Mouse (Mus musculus): Measurements from ENCODE around the gene Rab42. TPM values are rescaled to one million over a fixed set of nuclear protein-coding genes. Genes with fewer than 3 reads are reported as not detected.

Rab42 gene
- polyA plus RNA-seq, 1 experiment, result 24.9 TPM

DNA sequence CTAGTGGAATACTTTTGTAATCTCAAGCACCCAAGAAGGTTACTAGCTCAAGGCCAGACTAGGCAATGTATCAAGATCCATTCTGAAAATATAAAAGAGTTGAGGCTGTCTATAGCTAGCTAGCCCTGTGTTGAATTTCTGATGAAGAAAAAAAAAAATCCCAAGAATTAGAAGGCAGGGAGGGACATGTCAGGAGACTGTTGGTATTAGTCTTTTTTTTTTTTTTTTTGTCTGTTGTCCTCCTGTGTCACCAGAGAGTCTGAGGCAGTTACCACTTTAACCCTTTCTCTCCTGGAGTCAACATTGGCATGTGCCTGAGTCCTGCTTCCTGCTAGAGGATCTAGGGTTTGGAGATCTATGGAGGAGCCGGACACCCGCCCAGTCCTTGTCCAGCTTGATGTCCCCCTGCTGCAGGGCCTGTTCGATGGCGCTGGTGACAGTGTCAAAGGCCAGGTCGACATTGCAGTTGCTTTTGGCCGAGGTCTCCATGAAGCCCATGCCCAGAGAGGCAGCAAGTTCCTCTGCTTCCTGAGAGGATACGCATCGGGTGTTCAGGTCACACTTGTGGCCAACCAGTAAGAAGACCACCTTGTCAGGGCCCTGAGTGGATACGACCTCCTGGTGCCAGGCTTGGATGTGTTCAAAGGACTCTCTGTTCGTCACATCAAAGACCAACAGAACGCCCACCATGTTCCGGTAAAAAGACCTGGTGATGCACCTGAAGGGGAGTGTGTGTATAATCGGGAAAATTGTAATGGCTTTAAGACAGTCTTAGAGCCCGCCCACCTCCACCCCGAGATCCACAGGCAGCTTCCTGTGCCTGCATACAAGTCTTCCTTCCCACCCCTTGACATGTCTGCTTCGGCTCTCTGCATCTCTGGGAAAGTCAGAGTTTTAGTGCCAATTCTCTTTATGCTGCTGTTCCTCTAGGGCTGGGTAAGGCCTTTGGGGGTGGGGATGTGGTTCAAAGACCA, 933 bp downstream of the Rab42 start:
- no peak for TF ChIP-seq POLR2A (IDR thresholded peaks at IDR 0.05; ENCODE audit: control insufficient read depth, low read depth, low read length)
- TF ChIP-seq CTCF (IDR thresholded peaks at IDR 0.05; ENCODE audit: control insufficient read depth, insufficient read depth, insufficient replicate concordance, low read depth, low read length), result no peak
- no peaks in the 10 kb centered on the region for H3K27me3 ChIP-seq (ENCODE audit: control insufficient read depth, insufficient read depth, low read length)
- H3K27ac ChIP-seq (ENCODE audit: control insufficient read depth, insufficient read depth, low read depth, low read length), result 0 out of 2 replicates have a peak overlapping the region, but pooled peaks have one; percentile 56
- no peaks in the 10 kb centered on the region for H3K36me3 ChIP-seq (ENCODE audit: control insufficient read depth, insufficient read depth, low read length)
- peak overlapping the region; percentile 74 for H3K4me3 ChIP-seq (ENCODE audit: control insufficient read depth, low read depth, low read length)
- peaks cover 12% of the 10 kb centered on the region for H3K4me1 ChIP-seq (ENCODE audit: control insufficient read depth, insufficient read depth, low read length)

- TF ChIP-seq POLR2A (IDR thresholded peaks at IDR 0.05; ENCODE audit: control insufficient read depth, low read depth, low read length) (no peak), CTCF (IDR thresholded peaks at IDR 0.05; ENCODE audit: control insufficient read depth, insufficient read depth, insufficient replicate concordance, low read depth, low read length) (no peak)
- H3K4me1 ChIP-seq (ENCODE audit: control insufficient read depth, insufficient read depth, low read length), result peaks cover 12% of the 10 kb centered on the region
- H3K27me3 ChIP-seq (ENCODE audit: control insufficient read depth, insufficient read depth, low read length), result no peaks in the 10 kb centered on the region
- no peak overlapping the region for H3K4me3 ChIP-seq (ENCODE audit: control insufficient read depth, low read depth, low read length)
- H3K36me3 ChIP-seq (ENCODE audit: control insufficient read depth, insufficient read depth, low read length), result no peaks in the 10 kb centered on the region
- no peak overlapping the region for H3K27ac ChIP-seq (ENCODE audit: control insufficient read depth, insufficient read depth, low read depth, low read length)
These were observed 1.7 kb downstream of the Rab42 start for GRCm38 (mm10) chr4:132301486-132301885.

- no peak overlapping the region for H3K27ac ChIP-seq (ENCODE audit: control insufficient read depth, insufficient read depth, low read depth, low read length)
- H3K36me3 ChIP-seq (ENCODE audit: control insufficient read depth, insufficient read depth, low read length), result no peaks in the 10 kb centered on the region
- TF ChIP-seq POLR2A (IDR thresholded peaks at IDR 0.05; ENCODE audit: control insufficient read depth, low read depth, low read length), result no peak
- TF ChIP-seq CTCF (IDR thresholded peaks at IDR 0.05; ENCODE audit: control insufficient read depth, insufficient read depth, insufficient replicate concordance, low read depth, low read length), result no peak
- peaks cover 12% of the 10 kb centered on the region for H3K4me1 ChIP-seq (ENCODE audit: control insufficient read depth, insufficient read depth, low read length)
- H3K27me3 ChIP-seq (ENCODE audit: control insufficient read depth, insufficient read depth, low read length), result no peaks in the 10 kb centered on the region
- H3K4me3 ChIP-seq (ENCODE audit: control insufficient read depth, low read depth, low read length), result no peak overlapping the region
These were observed 3.3 kb downstream of the Rab42 start for GRCm38 (mm10) chr4:132299849-132300248.

DNA sequence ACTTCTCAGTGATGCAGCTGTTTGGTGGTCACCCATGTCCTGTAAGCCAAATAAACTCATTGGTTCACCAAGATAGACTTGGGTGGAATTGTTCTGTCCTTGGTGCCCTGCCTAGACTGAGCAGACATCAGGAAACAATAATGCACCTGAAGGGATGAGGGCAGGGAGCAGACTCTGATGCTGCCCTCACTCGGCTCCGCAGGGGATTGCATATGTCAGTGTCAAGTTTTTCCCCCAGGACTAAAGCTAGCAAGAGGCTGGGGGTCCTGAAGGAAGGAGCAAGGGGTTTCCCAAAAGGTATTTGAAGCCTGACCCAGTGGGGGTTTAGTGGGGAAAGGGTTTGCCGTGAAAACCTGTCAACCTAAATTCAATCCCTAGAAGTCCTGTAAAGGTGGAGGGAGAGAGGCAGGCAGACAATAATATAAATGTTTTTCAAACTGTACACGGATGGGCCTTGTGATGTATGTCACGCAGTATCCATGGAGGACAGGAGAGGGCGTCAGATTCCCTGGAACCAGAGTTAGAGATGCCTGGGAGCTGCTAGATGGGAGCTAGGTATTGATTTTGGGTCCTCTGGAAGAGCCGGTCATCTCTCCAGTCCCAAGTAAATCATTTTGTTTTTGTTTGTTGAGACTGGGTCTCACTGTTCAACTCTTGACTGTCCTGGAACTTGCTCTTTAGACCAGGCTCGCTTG, 7.3 kb downstream of the Rab42 start:
- no peaks in the 10 kb centered on the region for H3K27me3 ChIP-seq (ENCODE audit: control insufficient read depth, insufficient read depth, low read length)
- H3K27ac ChIP-seq (ENCODE audit: control insufficient read depth, insufficient read depth, low read depth, low read length), result no peak overlapping the region
- H3K4me3 ChIP-seq (ENCODE audit: control insufficient read depth, low read depth, low read length), result no peak overlapping the region
- TF ChIP-seq CTCF (IDR thresholded peaks at IDR 0.05; ENCODE audit: control insufficient read depth, insufficient read depth, insufficient replicate concordance, low read depth, low read length), result no peak
- TF ChIP-seq POLR2A (IDR thresholded peaks at IDR 0.05; ENCODE audit: control insufficient read depth, low read depth, low read length), result no peak
- H3K4me1 ChIP-seq (ENCODE audit: control insufficient read depth, insufficient read depth, low read length), result no peaks in the 10 kb centered on the region
- 0 out of 2 replicates have a peak, but pooled peaks cover 1% of the 10 kb centered on the region for H3K36me3 ChIP-seq (ENCODE audit: control insufficient read depth, insufficient read depth, low read length)

GRCm38 (mm10) chr4:132293682-132294240, 9.4 kb downstream of the Rab42 start:
- no peak for TF ChIP-seq CTCF (IDR thresholded peaks at IDR 0.05; ENCODE audit: control insufficient read depth, insufficient read depth, insufficient replicate concordance, low read depth, low read length)
- TF ChIP-seq POLR2A (IDR thresholded peaks at IDR 0.05; ENCODE audit: control insufficient read depth, low read depth, low read length), result no peak
- H3K4me3 ChIP-seq (ENCODE audit: control insufficient read depth, low read depth, low read length), result no peak overlapping the region
- H3K27me3 ChIP-seq (ENCODE audit: control insufficient read depth, insufficient read depth, low read length), result no peaks in the 10 kb centered on the region
- H3K4me1 ChIP-seq (ENCODE audit: control insufficient read depth, insufficient read depth, low read length), result no peaks in the 10 kb centered on the region
- H3K27ac ChIP-seq (ENCODE audit: control insufficient read depth, insufficient read depth, low read depth, low read length), result no peak overlapping the region
- 0 out of 2 replicates have a peak, but pooled peaks cover 1% of the 10 kb centered on the region for H3K36me3 ChIP-seq (ENCODE audit: control insufficient read depth, insufficient read depth, low read length)

DNA sequence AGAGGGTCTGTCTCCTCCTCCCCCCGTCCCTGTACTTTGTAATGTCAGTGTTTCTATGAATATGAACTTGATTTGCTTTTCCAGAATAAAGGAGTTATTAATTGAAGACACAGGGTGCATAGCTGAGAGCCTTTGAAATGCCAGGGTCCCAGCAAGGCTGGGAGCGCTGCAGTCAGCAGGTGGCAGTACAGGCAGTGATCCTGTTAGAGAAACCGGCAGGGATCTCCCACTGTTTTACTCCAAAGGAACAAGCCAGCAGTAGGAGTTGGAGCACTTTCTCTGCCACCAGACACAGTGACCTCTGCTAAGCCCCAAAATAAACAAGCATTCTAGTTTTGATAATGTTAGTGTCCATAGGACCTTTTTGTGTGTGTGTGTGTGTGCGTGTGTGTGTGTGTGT, 10.2 kb downstream of the Rab42 start:
- TF ChIP-seq CTCF (IDR thresholded peaks at IDR 0.05; ENCODE audit: control insufficient read depth, insufficient read depth, insufficient replicate concordance, low read depth, low read length) (peak; percentile 34; the same call in 1 of the 2 replicates), POLR2A (IDR thresholded peaks at IDR 0.05; ENCODE audit: control insufficient read depth, low read depth, low read length) (no peak)
- no peak overlapping the region for H3K4me3 ChIP-seq (ENCODE audit: control insufficient read depth, low read depth, low read length)
- H3K4me1 ChIP-seq (ENCODE audit: control insufficient read depth, insufficient read depth, low read length), result no peaks in the 10 kb centered on the region
- H3K27ac ChIP-seq (ENCODE audit: control insufficient read depth, insufficient read depth, low read depth, low read length), result no peak overlapping the region
- 0 out of 2 replicates have a peak, but pooled peaks cover 1% of the 10 kb centered on the region for H3K36me3 ChIP-seq (ENCODE audit: control insufficient read depth, insufficient read depth, low read length)
- H3K27me3 ChIP-seq (ENCODE audit: control insufficient read depth, insufficient read depth, low read length), result no peaks in the 10 kb centered on the region
